Mouse (Mus musculus): ENCODE results near the gene Sebox. TPM values are rescaled to one million over a fixed set of nuclear protein-coding genes. Genes with fewer than 3 reads are reported as not detected.
A peak's percentile ranks its signal among the peaks of the same experiment; 100 is the strongest.
"Not testable (repeated sequence)": the region's sequence is repeated elsewhere in the genome, so short reads cannot be mapped to it uniquely, and the experiment has no call there.

Sebox gene
- total and polyA plus RNA-seq, 3 experiments = not detected

GRCm38 (mm10) chr11:78528714-78529113 lies 25.5 kb downstream of the Sebox start:
- DNase-seq (ENCODE audit: low spot score) (no peak), ATAC-seq (ENCODE audit: extremely low read depth, insufficient number of reproducible peaks, low FRiP score, poor library complexity, severe bottlenecking) (no peak)
- Histone ChIP-seq H3K36me3 (replicated peaks) (peaks cover 80% of the 10 kb centered on the region), H3K4me1 (ENCODE audit: insufficient read depth, low read depth, low read length) (0 out of 2 replicates have a peak, but pooled peaks cover 3% of the 10 kb centered on the region), H3K4me3 (ENCODE audit: low read depth, low read length) (no peak overlapping the region), H3K9me3 (replicated peaks) (no peaks in the 10 kb centered on the region), H3K27me3 (ENCODE audit: insufficient read depth, low read length) (no peaks in the 10 kb centered on the region)
- TF ChIP-seq TAL1 (conservative IDR thresholded peaks at IDR 0.05; ENCODE audit: low read depth, low read length) (no peak), GATA1 (IDR thresholded peaks at IDR 0.05; ENCODE audit: borderline replicate concordance, low read length) (no peak), CTCF (IDR thresholded peaks at IDR 0.05; ENCODE audit: low read depth, low read length) (no peak), POLR2AphosphoS5 (IDR thresholded peaks at IDR 0.05; ENCODE audit: insufficient replicate concordance, low read depth, low read length) (no peak), GATA2 (IDR thresholded peaks at IDR 0.05; ENCODE audit: borderline replicate concordance, low read depth, low read length) (no peak)

GRCm38 (mm10) chr11:78530001-78530400 lies 26.8 kb downstream of the Sebox start:
- Histone ChIP-seq H3K4me3 (ENCODE audit: low read depth, low read length) (no peak overlapping the region), H3K27me3 (ENCODE audit: insufficient read depth, low read length) (no peaks in the 10 kb centered on the region), H3K9me3 (replicated peaks) (no peaks in the 10 kb centered on the region), H3K36me3 (replicated peaks) (peaks cover 67% of the 10 kb centered on the region), H3K4me1 (ENCODE audit: insufficient read depth, low read depth, low read length) (peaks cover 10% of the 10 kb centered on the region)
- DNase-seq (ENCODE audit: low spot score) (no peak), ATAC-seq (ENCODE audit: extremely low read depth, insufficient number of reproducible peaks, low FRiP score, poor library complexity, severe bottlenecking) (no peak)
- TF ChIP-seq POLR2AphosphoS5 (IDR thresholded peaks at IDR 0.05; ENCODE audit: insufficient replicate concordance, low read depth, low read length) (no peak), CTCF (IDR thresholded peaks at IDR 0.05; ENCODE audit: low read depth, low read length) (no peak), GATA1 (IDR thresholded peaks at IDR 0.05; ENCODE audit: borderline replicate concordance, low read length) (no peak), TAL1 (conservative IDR thresholded peaks at IDR 0.05; ENCODE audit: low read depth, low read length) (no peak), GATA2 (IDR thresholded peaks at IDR 0.05; ENCODE audit: borderline replicate concordance, low read depth, low read length) (no peak)

- ATAC-seq (ENCODE audit: extremely low read depth, insufficient number of reproducible peaks, low FRiP score, poor library complexity, severe bottlenecking) (no peak), DNase-seq (ENCODE audit: low spot score) (no peak)
- Histone ChIP-seq H3K9me3 (replicated peaks) (no peaks in the 10 kb centered on the region), H3K4me1 (ENCODE audit: insufficient read depth, low read depth, low read length) (peaks cover 20% of the 10 kb centered on the region), H3K36me3 (replicated peaks) (peaks cover 56% of the 10 kb centered on the region), H3K4me3 (ENCODE audit: low read depth, low read length) (no peak overlapping the region), H3K27me3 (ENCODE audit: insufficient read depth, low read length) (no peaks in the 10 kb centered on the region)
- TF ChIP-seq CTCF (IDR thresholded peaks at IDR 0.05; ENCODE audit: low read depth, low read length) (no peak), TAL1 (conservative IDR thresholded peaks at IDR 0.05; ENCODE audit: low read depth, low read length) (no peak), GATA1 (IDR thresholded peaks at IDR 0.05; ENCODE audit: borderline replicate concordance, low read length) (no peak), GATA2 (IDR thresholded peaks at IDR 0.05; ENCODE audit: borderline replicate concordance, low read depth, low read length) (no peak), POLR2AphosphoS5 (IDR thresholded peaks at IDR 0.05; ENCODE audit: insufficient replicate concordance, low read depth, low read length) (no peak)
These were observed 27.8 kb downstream of the Sebox start for GRCm38 (mm10) chr11:78531046-78531445.

GRCm38 (mm10) chr11:78531515-78531914 lies 28.3 kb downstream of the Sebox start:
- H3K9me3 ChIP-seq (replicated peaks); H3K27me3 ChIP-seq (ENCODE audit: insufficient read depth, low read length); H3K4me3 ChIP-seq (ENCODE audit: low read depth, low read length); ATAC-seq (ENCODE audit: extremely low read depth, insufficient number of reproducible peaks, low FRiP score, poor library complexity, severe bottlenecking); DNase-seq (ENCODE audit: low spot score): not testable (repeated sequence)
- H3K36me3 ChIP-seq (replicated peaks) = peaks cover 52% of the 10 kb centered on the region
- peaks cover 20% of the 10 kb centered on the region for H3K4me1 ChIP-seq (ENCODE audit: insufficient read depth, low read depth, low read length)

GRCm38 (mm10) chr11:78534516-78534915 lies 31.3 kb downstream of the Sebox start:
- DNase-seq (ENCODE audit: low spot score) (no peak), ATAC-seq (ENCODE audit: extremely low read depth, insufficient number of reproducible peaks, low FRiP score, poor library complexity, severe bottlenecking) (no peak)
- H3K36me3 ChIP-seq (replicated peaks) = peaks cover 35% of the 10 kb centered on the region
- H3K9me3 ChIP-seq (replicated peaks) = no peaks in the 10 kb centered on the region
- no peak overlapping the region for H3K4me3 ChIP-seq (ENCODE audit: low read depth, low read length)
- TF ChIP-seq GATA1 (IDR thresholded peaks at IDR 0.05; ENCODE audit: borderline replicate concordance, low read length) = no peak
- TF ChIP-seq POLR2AphosphoS5 (IDR thresholded peaks at IDR 0.05; ENCODE audit: insufficient replicate concordance, low read depth, low read length) = no peak
- no peak for TF ChIP-seq GATA2 (IDR thresholded peaks at IDR 0.05; ENCODE audit: borderline replicate concordance, low read depth, low read length)
- no peak for TF ChIP-seq TAL1 (conservative IDR thresholded peaks at IDR 0.05; ENCODE audit: low read depth, low read length)
- TF ChIP-seq CTCF (IDR thresholded peaks at IDR 0.05; ENCODE audit: low read depth, low read length) = no peak
- peaks cover 43% of the 10 kb centered on the region for H3K4me1 ChIP-seq (ENCODE audit: insufficient read depth, low read depth, low read length)
- no peaks in the 10 kb centered on the region for H3K27me3 ChIP-seq (ENCODE audit: insufficient read depth, low read length)

- Histone ChIP-seq H3K9me3 (replicated peaks) (no peaks in the 10 kb centered on the region), H3K4me3 (ENCODE audit: low read depth, low read length) (peak overlapping the region; percentile 94), H3K27me3 (ENCODE audit: insufficient read depth, low read length) (no peaks in the 10 kb centered on the region), H3K36me3 (replicated peaks) (peaks cover 35% of the 10 kb centered on the region), H3K4me1 (ENCODE audit: insufficient read depth, low read depth, low read length) (peaks cover 51% of the 10 kb centered on the region)
- ATAC-seq (ENCODE audit: extremely low read depth, insufficient number of reproducible peaks, low FRiP score, poor library complexity, severe bottlenecking) (no peak), DNase-seq (ENCODE audit: low spot score) (peak; percentile 30)
- TF ChIP-seq TAL1 (conservative IDR thresholded peaks at IDR 0.05; ENCODE audit: low read depth, low read length) (no peak), GATA1 (IDR thresholded peaks at IDR 0.05; ENCODE audit: borderline replicate concordance, low read length) (no peak), POLR2AphosphoS5 (IDR thresholded peaks at IDR 0.05; ENCODE audit: insufficient replicate concordance, low read depth, low read length) (no peak), CTCF (IDR thresholded peaks at IDR 0.05; ENCODE audit: low read depth, low read length) (no peak), GATA2 (IDR thresholded peaks at IDR 0.05; ENCODE audit: borderline replicate concordance, low read depth, low read length) (no peak)
These were observed 32.3 kb downstream of the Sebox start for GRCm38 (mm10) chr11:78535376-78536079.
